Mouse (Mus musculus): ENCODE data around the gene Cr2. TPM values are rescaled to one million over a fixed set of nuclear protein-coding genes. Genes with fewer than 3 reads are reported as not detected.

Gene Cr2
- polyA plus RNA-seq, 1 experiment from 2014 or later = 0.32 TPM

Other genes with a start within 250 kb of the Cr2 start
- gene Cd34, start 237.9 kb downstream of the Cr2 start, polyA plus RNA-seq (2014; fragmentation: Nextera tagmentation; extraction: Ambion mirVana) = 55.3 and 58.3 TPM in 2 replicates
- 0.82 and 0.90 TPM in 2 replicates for gene Cd46, start 84.5 kb downstream of the Cr2 start, polyA plus RNA-seq (2014; fragmentation: Nextera tagmentation; extraction: Ambion mirVana)
- 43.6 and 49.6 TPM in 2 replicates for gene Cr1l, start 45.1 kb downstream of the Cr2 start, polyA plus RNA-seq (2014; fragmentation: Nextera tagmentation; extraction: Ambion mirVana)

Measured in hindbrain, embryonic 11.5 days (tissue).